Mouse (Mus musculus): ENCODE data around the gene Phlpp1. TPM values are rescaled to one million over a fixed set of nuclear protein-coding genes. Genes with fewer than 3 reads are reported as not detected.

The Phlpp1 gene
- polyA plus RNA-seq, 1 experiment, result 6.0 TPM

DNA sequence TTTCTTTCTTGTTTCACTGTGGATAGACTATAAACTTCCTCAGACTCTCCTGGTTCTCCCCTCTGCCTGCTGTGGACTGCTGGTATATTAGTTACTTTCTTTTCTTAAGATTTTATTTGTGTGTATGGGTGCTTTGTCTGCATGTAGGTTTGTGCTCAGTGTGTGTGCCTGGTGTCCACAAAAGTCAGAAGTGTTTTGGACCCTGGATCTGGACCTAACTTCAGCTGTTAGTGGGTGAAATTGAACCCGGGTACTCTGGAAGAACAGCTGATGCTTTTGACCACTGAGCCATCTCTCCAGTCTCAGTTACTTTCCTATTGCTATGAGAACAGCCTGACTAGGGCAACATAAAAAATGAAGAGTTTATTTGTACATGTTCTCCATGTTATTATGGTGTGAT is 29.5 kb downstream of the Phlpp1 start:
- no peak for TF ChIP-seq GATA1 (IDR thresholded peaks at IDR 0.05; ENCODE audit: low read length)

DNA sequence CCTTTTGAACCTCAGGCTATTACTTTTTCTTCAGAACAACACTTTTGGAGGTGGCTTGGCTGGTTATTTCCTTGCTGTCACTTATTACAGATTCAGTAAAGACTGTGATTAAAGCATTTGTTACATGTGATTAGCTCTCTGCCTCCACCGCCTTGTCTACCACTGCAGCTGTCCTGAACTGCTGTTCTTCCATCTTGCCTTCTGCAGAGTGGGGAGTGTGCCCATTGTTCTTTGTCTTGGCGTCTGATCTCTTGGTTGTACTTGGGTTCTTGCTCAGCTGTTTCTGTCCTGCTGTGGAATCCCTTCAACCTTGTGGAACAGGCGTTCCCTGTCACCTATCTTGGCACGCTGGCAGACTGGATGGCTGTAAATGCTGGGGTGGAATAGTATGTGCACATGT is 30.4 kb downstream of the Phlpp1 start:
- no peak for TF ChIP-seq GATA1 (IDR thresholded peaks at IDR 0.05; ENCODE audit: low read length)

DNA sequence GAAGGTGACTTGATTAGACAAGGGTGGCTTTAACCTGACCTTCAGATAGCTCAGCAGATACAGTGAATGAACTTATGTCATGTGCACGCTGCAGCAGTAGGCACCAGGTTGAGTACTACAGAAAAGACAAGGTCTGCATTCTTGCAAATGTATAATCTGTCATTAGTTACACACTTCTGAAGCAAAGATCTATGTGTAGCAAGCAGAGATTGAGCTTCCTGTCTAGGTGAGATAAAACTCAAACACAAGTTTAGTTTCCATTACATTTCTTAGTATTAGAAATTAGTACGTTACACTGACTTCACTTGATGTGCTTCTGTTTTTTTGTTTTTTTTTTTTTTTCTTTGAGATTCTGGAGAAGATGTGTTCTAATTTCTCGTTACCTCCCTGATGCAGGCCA is 32.4 kb downstream of the Phlpp1 start:
- TF ChIP-seq GATA1 (IDR thresholded peaks at IDR 0.05; ENCODE audit: low read length), result no peak

DNA sequence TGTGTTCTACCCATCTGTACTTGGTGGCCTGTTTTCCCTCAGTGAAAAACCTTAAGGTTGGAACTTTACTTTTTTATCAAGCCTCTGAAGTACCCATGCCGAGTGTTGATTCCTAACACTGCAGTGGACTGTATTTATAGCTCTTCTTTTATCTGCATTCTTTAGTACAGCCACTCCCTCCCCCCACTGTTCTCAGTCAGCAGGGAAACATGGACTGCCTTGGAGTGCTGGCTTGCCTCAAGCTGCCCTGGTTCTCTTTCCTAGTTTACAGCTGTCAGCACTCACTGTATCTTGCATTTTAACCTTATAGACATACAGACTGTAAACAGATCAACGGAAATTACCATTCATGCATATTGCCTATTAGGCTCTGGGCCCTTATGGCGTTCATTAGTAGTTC is 32.8 kb downstream of the Phlpp1 start:
- TF ChIP-seq GATA1 (IDR thresholded peaks at IDR 0.05; ENCODE audit: low read length), result no peak

DNA sequence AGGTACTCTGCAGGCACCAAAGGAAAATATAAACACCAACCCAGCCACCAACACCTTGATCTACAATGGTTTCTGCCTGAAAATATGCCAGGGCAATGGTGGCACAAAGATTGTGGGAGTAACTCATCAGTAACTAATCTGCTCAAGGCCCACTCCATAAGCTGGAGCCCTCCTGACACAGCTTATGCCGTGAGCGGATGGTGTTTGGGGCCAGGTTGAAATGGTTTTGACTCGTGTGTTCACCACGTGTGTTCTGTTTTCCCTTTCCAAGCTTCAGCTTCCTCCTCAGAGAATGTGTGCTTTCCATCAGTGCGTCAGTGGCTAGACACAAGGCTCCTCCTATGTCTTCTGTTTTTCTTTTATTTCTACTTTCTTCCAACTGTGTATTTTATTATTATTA is 37.0 kb downstream of the Phlpp1 start:
- TF ChIP-seq GATA1 (IDR thresholded peaks at IDR 0.05; ENCODE audit: low read length), result no peak

DNA sequence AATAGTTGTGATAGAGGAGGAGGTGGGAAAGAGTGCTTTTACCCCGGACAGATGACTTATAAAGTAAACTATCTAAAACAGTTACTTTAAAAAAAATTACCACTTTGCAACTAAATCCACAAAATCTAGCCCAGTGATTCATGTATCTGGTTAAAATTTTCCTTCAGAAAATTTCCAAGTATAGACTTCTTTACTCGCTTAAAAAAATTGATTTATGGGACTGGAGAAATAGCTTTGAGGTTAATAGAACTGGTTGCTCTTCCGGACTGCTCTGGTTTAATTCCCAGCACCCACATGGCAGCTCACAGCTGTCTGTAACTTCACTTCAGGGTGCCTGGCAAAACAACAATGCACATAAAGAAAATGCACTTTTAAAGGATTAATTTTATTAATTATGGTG is 38.9 kb downstream of the Phlpp1 start:
- no peak for TF ChIP-seq GATA1 (IDR thresholded peaks at IDR 0.05; ENCODE audit: low read length)

DNA sequence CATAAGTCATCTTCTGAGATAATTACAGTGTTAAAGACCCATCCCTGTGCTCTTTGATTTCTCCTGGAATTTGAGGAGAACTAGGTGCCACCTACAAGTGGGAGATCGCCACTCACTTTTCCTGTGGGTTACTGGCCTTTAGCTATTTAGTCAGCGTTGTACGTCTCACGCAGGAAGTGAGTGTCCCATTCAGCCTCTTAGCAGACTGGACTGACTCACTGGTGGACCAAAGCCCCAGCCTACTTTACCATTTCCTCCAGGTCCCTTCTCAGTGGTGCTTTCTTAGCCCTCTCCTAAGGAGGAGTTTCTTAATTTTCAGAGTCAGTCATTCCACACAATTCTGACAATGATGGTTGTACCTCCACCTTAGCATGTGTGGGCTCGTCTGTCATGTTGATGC is 39.6 kb downstream of the Phlpp1 start:
- no peak for TF ChIP-seq GATA1 (IDR thresholded peaks at IDR 0.05; ENCODE audit: low read length)

DNA sequence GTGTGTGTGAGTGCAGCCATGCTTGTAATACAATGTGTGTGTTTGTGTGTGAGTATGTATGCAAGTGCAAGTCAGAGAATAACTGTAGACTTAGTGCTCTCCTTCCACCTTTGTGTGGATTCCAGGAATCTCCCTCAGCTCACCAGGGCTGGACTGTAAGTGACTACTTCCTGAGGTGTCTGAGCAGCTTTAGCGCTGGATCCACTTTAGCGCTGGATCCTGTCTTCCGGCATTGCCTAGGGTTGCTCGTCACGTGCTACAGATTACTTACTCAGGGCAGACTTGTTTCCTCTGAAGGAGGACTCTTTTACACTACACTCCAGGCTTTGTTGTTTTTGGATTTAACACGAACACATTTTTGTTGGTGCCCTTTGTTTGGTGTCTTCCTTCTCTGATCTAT is 48.9 kb downstream of the Phlpp1 start:
- TF ChIP-seq GATA1 (IDR thresholded peaks at IDR 0.05; ENCODE audit: low read length), result no peak

DNA sequence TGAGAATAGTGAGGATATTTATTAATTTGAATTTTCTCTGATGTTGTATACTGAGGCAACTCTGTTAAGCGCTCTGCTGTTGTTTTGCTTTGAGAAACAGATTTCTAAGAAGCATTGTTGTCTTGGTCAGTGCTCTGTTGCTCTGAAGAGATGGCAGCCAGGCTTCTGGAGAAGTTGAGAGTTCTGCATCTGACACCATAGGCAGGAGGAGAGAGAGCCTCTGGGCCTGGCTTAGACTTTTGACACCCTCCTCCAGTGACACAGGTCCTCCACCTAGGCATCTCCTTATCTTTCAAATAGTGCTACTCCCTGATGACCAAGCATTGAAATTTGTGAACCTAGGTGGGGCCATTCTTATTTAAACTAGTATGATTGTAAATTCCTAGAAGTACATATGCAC is 49.8 kb downstream of the Phlpp1 start:
- no peak for TF ChIP-seq GATA1 (IDR thresholded peaks at IDR 0.05; ENCODE audit: low read length)

DNA sequence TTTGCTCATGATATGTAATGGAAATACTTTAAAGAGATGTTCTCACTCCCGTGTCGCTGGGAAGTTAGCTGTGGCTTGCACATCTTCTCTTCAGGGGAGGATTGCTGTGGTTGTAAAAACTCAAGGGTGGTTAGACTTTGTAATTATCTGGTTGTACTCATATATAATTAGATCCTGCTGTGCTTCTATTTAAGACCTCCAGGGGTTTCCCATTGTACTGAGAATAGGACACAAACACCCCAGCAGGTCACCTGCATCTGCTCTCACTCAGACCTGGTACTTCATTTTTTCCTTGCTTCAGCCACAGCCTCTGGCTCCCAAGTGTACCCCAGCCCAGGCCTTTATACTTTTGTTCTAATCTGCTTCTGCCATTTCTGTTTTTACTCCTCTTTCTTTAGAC is 50.4 kb downstream of the Phlpp1 start:
- TF ChIP-seq GATA1 (IDR thresholded peaks at IDR 0.05; ENCODE audit: low read length), result no peak

DNA sequence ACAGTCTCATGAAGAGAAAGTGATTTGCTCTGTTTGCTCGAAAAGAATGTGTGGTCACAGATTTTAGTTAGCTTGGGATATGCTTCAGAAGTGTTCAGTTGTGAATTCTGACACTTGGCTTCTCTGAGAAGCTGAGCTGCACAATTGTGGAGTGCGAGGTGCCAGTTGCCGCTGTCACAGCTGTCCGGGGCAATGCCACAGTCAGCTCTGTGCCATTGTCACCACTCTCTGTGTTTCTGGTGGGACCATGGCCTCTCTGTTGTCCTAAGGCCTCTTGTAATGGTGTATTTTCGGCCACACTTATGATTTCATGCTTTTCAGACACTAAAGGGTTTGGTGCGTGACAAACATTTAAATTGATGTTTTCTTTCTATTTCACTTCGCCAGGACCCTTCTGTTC is 55.1 kb downstream of the Phlpp1 start:
- no peak for TF ChIP-seq GATA1 (IDR thresholded peaks at IDR 0.05; ENCODE audit: low read length)

DNA sequence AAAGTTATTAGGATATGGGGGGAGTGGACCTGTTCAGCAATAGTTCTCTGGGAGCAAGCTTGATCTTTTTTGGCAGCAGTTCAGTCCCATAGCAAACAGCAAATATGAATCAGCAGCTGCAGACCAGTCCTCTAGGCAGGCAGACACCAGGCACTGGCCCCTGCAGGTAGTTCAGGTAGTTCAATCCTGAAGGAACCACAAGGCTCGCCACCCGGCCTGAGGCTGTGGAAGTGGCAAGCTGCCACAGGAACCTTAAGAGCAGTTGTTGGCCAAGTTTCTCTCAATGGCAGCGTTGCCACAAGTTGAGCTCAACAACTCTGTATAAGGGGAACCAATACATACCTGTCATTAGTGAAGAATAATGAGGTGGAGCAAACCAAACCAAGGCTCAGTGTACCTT is 58.8 kb downstream of the Phlpp1 start:
- no peak for TF ChIP-seq GATA1 (IDR thresholded peaks at IDR 0.05; ENCODE audit: low read length)

DNA sequence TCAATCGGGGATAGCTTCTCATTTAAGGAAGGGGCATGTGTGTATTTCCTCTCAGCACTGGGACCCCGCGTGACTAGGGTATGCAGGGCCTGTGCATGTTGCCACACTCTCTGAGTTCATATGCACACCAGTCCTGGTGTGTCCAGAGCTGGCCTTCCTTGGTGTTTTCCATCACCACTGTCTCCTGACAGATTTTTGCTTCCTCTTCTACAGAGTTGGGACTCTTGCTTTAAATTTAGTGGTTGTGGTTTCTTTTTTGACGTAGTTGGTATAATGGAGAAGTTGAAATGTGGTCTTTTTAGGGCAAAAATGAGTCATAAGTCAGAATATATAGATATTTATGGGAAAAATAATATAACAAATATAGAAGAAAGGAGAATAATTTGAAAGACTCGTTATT is 59.8 kb downstream of the Phlpp1 start:
- no peak for TF ChIP-seq GATA1 (IDR thresholded peaks at IDR 0.05; ENCODE audit: low read length)

DNA sequence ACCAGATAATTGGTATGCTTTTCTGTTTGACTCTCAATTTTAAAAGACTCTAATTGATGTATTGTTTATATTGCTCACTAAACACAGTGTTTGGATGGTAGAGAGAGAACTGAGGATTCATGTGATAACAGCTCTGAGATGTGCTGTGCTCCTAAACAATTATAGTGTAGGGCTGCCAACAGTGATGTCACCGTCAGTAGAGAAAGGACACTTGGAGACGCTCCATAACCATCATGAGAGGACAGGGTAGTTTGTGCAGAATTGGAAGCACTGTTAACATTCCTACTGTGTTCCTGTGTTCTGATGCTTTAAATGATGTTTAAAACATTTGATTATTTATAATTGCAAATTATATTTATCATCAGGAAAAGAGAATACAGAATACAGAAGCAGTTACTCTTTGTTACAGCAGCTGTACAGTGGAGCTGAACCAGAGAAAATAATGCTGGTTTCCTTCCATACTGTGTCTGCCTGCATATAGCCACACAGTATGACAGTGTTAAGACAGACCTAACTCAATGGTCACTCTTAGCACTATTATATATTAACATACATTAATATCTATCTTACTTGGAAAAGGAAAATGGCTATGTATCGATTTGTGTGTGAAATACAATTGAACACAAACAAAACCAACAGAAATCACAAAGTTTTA is 60.4 kb downstream of the Phlpp1 start:
- TF ChIP-seq GATA1 (IDR thresholded peaks at IDR 0.05; ENCODE audit: low read length), result no peak

DNA sequence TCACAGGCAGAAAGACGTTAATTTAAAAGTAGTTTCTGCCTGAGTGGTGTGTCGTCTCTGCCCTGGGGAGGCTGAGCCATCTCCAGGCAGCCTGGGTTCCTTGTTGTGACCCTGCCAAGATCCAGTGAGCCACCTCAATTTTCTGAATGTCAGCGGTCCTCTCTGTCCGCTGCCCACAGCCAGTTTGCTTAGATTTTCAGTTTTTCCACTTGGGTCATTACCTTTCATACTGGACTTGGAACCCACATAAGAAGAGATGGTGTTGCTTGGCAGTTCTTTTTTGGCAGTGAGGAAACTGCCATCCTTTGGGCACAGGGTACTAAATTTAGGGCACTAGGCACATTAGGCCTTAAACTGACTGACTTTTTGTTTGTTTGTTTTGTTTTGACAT is 60.9 kb downstream of the Phlpp1 start:
- no peak for TF ChIP-seq GATA1 (IDR thresholded peaks at IDR 0.05; ENCODE audit: low read length)

DNA sequence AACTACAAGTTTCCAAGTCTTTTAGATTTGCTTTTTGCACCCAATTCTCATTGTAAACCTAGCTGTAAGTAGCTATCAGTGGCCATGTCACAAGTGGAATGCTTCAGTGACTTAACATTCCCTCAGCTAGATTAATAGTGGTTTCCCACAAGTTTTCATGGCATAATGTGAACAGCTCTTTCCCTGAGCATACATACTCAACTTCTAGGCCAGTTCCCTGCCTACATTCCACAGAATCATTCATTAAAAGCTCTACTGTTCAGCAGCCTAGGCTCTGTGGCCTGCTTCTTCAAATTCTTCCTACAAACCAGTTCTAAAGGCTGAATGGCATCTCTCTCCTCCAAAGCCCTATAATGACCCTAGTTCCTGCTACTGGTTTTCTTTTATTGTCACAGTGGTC is 65.4 kb downstream of the Phlpp1 start:
- no peak for TF ChIP-seq GATA1 (IDR thresholded peaks at IDR 0.05; ENCODE audit: low read length)

DNA sequence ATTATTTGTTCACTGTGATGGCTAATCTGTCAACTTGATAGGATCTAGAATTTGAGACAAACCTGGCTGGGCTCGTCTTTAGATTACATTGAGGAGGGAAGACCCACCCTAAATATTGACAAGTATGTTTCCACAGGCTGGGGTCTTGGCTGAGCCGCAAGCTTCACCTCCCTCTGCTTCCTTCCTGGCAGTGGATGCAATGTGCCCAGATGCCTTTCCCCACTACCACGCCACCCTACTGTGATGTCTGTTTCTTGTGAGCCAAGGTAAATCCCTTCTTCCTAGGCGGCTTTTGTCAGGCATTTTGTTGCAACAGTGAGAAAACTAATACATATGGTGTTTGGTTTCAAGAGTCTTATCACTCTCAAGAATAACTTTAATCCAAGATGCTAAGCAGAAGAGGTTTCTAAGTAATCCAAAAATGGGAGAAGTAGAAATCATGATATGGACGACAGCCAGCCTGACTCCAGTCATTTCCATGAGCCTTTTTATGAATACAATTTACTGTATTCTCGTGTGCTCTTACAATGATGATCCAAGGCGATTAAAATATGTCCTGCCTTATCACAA is 68.6 kb downstream of the Phlpp1 start:
- no peak for TF ChIP-seq GATA1 (IDR thresholded peaks at IDR 0.05; ENCODE audit: low read length)

DNA sequence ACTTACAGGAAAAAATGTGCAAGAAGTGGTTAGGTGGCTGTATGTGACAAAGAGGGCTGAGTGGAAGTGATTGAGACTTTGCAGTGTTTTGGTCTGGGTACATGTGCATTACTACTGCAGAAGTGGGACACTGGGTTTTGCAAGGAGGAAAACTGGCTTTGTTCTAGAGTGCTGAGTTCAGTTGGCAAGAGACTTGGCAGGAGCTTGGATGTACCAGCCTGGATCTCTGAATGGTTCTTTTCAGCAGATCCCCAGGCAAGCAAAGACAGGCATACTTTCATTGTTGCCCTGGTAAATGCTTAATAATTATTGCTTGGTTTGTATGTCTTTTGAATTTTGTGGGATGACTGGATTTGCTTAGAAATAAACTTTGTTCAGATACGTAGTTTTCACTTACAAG is 69.5 kb downstream of the Phlpp1 start:
- TF ChIP-seq GATA1 (IDR thresholded peaks at IDR 0.05; ENCODE audit: low read length), result no peak
